Mouse (Mus musculus): ENCODE data around the gene Slamf9. TPM values are rescaled to one million over a fixed set of nuclear protein-coding genes. Genes with fewer than 3 reads are reported as not detected.

Gene Slamf9
- polyA plus RNA-seq, 1 experiment from 2014 or later: 0.32 TPM

DNA sequence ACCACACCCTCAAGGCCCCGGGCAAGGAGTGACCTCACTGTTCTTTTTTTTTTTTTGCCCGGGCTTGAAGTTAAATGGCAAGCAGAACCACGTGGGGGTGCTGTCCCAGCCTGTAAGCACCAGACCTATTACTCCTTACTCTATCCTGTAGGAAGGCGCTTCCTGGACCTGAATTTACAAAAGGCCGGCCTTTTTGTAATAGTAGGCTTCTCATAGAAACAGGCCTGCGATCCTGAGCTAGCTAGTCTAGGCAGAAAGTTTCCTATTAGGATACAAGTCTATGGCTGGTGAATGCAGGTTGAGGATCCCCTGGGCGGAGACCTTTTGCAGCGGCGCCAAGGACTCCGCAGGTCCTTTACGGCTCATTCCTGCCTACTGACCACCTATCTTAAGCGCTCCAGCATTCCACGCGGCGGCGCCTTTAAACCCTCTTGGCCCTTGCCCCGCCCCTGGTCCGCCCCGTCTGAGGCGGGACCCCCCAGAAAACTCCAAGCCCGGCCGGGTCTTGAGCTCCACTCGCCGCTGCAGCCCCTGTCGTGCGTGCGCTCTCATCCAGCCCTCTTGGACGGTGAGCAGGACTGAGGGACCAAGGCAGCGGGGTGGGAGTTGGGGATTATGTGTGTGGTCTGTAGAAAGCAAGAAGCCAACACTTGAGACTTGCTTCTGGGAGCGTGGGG, 24.7 kb downstream of the Slamf9 start, which contains the start of gene Tagln2:
Gene Tagln2 (plus strand): TSS at position 283 of the 677 bp plus-strand sequence.
- peaks cover 30% of the 10 kb centered on the region for H3K4me1 ChIP-seq (ENCODE audit: insufficient read depth)
- peaks cover 26% of the 10 kb centered on the region for H3K36me3 ChIP-seq (ENCODE audit: insufficient read depth)
- peak within 1 kb of the TSS; percentile 79 for H3K4me2 ChIP-seq
- 2% methylated on average over 30 of the region's 30 CpGs for WGBS
- peak; percentile 93 for DNase-seq
- peak within 1 kb of the TSS; percentile 94 for H3K27ac ChIP-seq (ENCODE audit: low read depth)
- H3K4me3 ChIP-seq (ENCODE audit: low read depth, low read length): peak within 1 kb of the TSS; percentile 79
- peak; percentile 64 for ATAC-seq (ENCODE audit: insufficient read depth)
- H3K27me3 ChIP-seq (ENCODE audit: insufficient read depth, low read length): no peaks in the 10 kb centered on the region
- H3K9me3 ChIP-seq (ENCODE audit: low read depth, low read length): no peaks in the 10 kb centered on the region
- peak; percentile 43; the same call in 1 of the 2 replicates for TF ChIP-seq CTCF (IDR thresholded peaks at IDR 0.05; ENCODE audit: low read depth)
- H3K9ac ChIP-seq: peak within 1 kb of the TSS; percentile 85

DNA sequence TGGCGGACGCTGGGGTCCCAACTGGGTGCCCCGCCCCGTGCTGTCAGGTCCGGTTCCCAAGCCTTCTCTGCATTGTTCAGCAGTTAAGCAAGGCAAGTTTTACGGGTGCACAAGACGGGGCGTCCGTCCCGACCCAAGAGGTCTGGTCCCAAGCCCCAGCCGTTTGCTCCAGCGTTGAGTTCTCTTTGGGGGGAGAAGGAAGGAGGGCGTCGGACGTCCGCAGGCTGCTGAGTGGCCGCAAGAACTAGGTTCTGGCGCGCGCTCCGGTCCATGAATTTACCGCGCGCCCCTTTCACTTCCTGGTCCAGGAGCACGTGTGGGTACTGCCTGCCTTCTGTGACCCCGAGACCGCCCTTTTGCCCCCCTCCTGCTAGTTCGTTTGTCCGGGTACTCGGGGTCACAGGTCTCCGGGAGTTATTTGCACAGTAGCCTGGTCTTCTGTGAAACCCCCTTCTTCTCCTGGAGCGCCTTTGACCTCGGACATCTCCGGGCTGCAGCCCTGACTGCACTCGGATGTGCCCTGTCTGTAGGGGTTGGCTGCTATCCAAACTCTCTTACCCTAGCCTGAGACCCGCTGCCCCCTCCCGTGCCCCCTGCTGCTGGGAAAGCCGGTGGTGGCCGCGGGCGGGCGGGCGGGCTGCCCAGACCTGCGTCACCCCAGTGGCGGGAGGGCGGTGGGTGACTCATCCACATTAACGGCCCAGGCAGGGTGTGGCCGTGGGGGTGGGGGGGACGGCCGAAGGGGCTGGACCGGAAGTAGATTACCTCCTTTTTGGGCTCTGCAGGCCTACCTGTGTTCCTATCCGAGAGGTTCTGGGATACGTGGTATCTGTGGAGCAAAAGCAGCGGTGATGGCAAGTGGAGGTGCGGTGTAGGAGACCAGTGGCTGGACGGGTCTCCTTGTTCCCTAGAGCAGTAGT, 25.6 kb downstream of the Slamf9 start:
- Histone ChIP-seq H3K9ac (peak overlapping the region; percentile 85), H3K9me3 (ENCODE audit: low read depth, low read length) (no peaks in the 10 kb centered on the region), H3K4me3 (ENCODE audit: low read depth, low read length) (peak overlapping the region; percentile 79), H3K36me3 (ENCODE audit: insufficient read depth) (peaks cover 27% of the 10 kb centered on the region), H3K27me3 (ENCODE audit: insufficient read depth, low read length) (no peaks in the 10 kb centered on the region), H3K4me1 (ENCODE audit: insufficient read depth) (peaks cover 30% of the 10 kb centered on the region), H3K27ac (ENCODE audit: low read depth) (peak overlapping the region; percentile 94), H3K4me2 (peak overlapping the region; percentile 79)
- DNase-seq (peak; percentile 68), ATAC-seq (ENCODE audit: insufficient read depth) (peak; percentile 12)
- TF ChIP-seq CTCF (IDR thresholded peaks at IDR 0.05; ENCODE audit: low read depth): no peak
- WGBS: 1% methylated on average over 56 of the region's 56 CpGs

DNA sequence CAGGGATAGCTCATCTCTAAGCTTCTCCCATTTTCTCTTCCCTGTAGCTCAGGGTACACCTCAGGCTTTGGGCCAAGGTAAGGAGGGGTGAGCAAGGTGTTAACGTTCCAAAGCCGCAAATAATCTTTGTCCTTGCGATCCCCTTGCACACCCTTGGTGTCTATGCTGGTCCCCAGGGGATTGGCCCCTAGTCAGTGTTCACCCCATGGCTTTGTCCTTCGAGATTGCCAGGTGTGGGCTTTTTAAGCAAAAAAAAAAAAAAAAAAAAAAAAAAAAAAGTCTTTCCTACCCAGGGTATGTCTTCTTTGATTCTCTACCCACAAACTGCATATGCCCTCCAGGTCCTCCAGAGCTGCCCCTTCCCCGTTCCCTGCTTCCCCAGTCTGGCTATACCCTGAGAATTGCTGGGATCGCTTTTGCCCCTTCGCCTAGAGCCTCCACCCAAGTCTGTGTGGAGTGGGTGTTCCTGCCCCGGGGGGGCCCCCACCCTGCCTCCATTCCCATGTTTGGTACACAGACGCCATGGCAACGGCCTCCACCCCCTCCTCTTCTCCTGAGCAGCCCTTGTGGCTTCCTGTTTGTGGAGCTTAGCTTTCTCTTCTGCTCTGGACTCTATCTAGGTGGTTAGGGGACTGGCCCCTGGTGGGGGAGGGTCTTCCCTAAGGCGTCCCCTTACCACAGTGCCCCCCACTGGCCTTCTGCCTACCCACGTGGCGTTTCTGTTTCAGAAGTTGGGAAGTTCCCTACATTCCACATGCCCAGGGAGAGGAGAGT, 26.4 kb downstream of the Slamf9 start:
- Histone ChIP-seq H3K4me3 (ENCODE audit: low read depth, low read length) (peak overlapping the region; percentile 79), H3K36me3 (ENCODE audit: insufficient read depth) (peaks cover 29% of the 10 kb centered on the region), H3K9me3 (ENCODE audit: low read depth, low read length) (no peaks in the 10 kb centered on the region), H3K4me2 (peak overlapping the region; percentile 79), H3K4me1 (ENCODE audit: insufficient read depth) (peaks cover 30% of the 10 kb centered on the region), H3K27ac (ENCODE audit: low read depth) (peak overlapping the region; percentile 94), H3K27me3 (ENCODE audit: insufficient read depth, low read length) (no peaks in the 10 kb centered on the region), H3K9ac (peak overlapping the region; percentile 85)
- TF ChIP-seq CTCF (IDR thresholded peaks at IDR 0.05; ENCODE audit: low read depth): no peak; the same call in 1 of the 2 replicates
- WGBS: 19% methylated on average over 13 of the region's 13 CpGs
- ATAC-seq (ENCODE audit: insufficient read depth) (peak; percentile 9), DNase-seq (peak; percentile 78)

DNA sequence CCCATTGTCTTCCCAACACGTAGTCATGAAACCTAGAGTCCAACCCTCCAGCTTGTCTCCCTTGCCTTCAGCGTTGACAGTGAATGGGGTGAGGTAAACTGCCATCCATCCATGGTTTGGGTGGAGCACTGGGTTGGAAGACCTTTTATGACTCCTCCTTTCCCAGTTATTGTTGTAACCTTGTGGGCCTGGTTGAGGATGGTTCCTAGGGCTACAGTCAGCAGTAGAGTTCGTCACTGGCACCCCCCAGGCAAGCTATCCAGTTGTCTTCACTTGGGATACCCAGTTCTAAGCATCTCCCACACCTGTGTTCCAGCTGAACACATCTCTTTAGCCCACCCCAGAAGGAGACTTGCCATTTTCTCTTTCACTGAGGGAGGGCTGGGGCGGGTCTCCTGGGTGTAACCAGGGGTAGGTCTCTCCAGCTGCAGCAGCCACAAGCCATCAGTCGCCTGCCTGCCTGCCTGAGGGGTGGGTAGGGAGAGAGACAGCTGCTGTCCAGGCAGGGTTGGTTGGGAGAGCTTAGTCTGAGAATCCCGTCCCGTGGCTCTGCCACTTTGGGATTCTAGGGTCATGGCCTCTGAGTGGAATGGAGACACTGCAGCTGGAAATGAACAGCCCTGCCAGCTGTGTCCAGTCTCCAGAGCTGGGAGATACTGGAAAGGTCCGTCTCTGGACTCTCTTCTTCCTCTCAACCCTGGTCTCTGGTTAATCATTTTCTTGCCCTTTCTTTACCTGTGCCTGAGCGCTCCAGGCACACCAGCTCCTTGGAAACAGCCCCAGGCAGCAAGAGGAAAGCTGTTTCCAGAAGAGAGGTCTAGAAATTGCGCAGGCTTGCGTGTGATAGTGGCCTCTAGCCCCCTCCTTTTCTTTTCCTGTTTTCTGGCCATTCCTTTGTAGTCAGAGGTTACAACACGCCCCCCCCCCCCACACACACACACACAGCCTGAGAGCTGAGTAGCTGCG, 27.3 kb downstream of the Slamf9 start:
- ATAC-seq (ENCODE audit: insufficient read depth) (peak; percentile 72), DNase-seq (peak; percentile 93)
- Histone ChIP-seq H3K4me2 (peak overlapping the region; percentile 79), H3K9me3 (ENCODE audit: low read depth, low read length) (no peaks in the 10 kb centered on the region), H3K9ac (peak overlapping the region; percentile 85), H3K4me1 (ENCODE audit: insufficient read depth) (peaks cover 30% of the 10 kb centered on the region), H3K4me3 (ENCODE audit: low read depth, low read length) (peak overlapping the region; percentile 79), H3K36me3 (ENCODE audit: insufficient read depth) (peaks cover 31% of the 10 kb centered on the region), H3K27ac (ENCODE audit: low read depth) (peak overlapping the region; percentile 94), H3K27me3 (ENCODE audit: insufficient read depth, low read length) (no peaks in the 10 kb centered on the region)
- WGBS: 8% methylated on average over 12 of the region's 13 CpGs
- TF ChIP-seq CTCF (IDR thresholded peaks at IDR 0.05; ENCODE audit: low read depth): no peak

DNA sequence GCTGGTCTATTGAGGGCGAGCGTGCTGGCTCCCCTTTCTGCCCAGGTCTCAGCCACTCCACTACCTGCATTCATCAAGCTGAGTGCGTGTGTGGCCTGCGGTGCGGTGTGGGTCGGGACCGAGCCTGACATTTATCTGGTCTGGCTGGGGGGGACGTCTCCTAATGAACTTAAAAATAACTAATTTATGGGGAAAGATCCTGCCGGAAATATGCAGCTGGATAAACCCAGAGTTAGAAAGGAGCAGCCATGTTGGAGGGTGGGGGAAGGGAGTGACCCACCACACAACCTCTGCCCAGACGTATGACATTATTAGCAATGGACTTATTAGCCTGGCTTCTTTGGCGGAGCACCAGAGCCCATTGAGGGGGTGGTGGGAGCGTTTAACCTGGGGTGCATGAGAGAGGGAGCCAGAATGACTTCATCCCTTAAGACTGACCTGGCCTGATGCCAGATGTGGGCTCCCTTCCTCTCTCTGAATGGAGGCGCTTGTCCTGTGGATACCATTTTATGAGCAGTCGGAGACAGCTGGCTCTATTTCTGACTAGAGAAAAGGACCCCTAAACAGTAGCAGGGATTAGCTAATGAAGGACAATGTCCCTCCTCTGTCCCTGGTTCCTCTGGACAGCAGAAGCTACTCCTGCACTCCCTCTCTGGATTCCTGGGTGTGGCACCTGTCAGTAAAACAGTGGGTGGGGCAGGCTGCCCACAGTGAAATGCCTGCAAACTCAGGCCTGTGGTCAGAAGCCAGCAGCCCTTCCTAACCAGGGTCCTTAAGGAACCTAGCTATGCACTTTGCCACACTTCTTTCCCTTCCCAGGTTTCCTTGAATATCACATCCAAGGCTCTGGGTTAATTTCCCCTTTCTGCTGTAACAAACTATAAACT, 28.2 kb downstream of the Slamf9 start:
- no peaks in the 10 kb centered on the region for H3K27me3 ChIP-seq (ENCODE audit: insufficient read depth, low read length)
- ATAC-seq (ENCODE audit: insufficient read depth) (no peak), DNase-seq (peak; percentile 92)
- peak overlapping the region; percentile 79 for H3K4me2 ChIP-seq
- WGBS: 4% methylated on average over 14 of the region's 14 CpGs
- H3K9ac ChIP-seq: peak overlapping the region; percentile 85
- peak overlapping the region; percentile 79 for H3K4me3 ChIP-seq (ENCODE audit: low read depth, low read length)
- peaks cover 30% of the 10 kb centered on the region for H3K4me1 ChIP-seq (ENCODE audit: insufficient read depth)
- H3K36me3 ChIP-seq (ENCODE audit: insufficient read depth): peaks cover 36% of the 10 kb centered on the region
- no peak for TF ChIP-seq CTCF (IDR thresholded peaks at IDR 0.05; ENCODE audit: low read depth)
- peak overlapping the region; percentile 94 for H3K27ac ChIP-seq (ENCODE audit: low read depth)
- H3K9me3 ChIP-seq (ENCODE audit: low read depth, low read length): no peaks in the 10 kb centered on the region
